Mouse (Mus musculus) forebrain, embryonic 11.5 days (tissue): ENCODE data around the gene Marveld3. TPM values are rescaled to one million over a fixed set of nuclear protein-coding genes. Genes with fewer than 3 reads are reported as not detected.

Experiments used
- ATAC-seq: fragments of 200-750 bp; cut with Nextera tagmentation; replicated peaks from 2 replicates; pipeline ENCODE4 v1.8.0; 2017; ENCODE audit warnings: moderate TSS enrichment; ENCODE audit not compliant: low FRiP score
- DNase-seq: peaks from one replicate; pipeline ENCODE4 v3.0.0-alpha.2; 2017; ENCODE audit warnings: low spot score
- H3K27ac ChIP-seq: fragments of 300-500 bp; sonication (generic); 2 replicates; pipeline ENCODE4 v1.5.1; 2014; ENCODE audit warnings: low read depth, low read length
- H3K27me3 ChIP-seq: fragments of 300-500 bp; sonication (generic); 2 replicates; pipeline ENCODE4 v1.6.1; 2014; ENCODE audit warnings: mild to moderate bottlenecking, low read length, mixed read lengths; ENCODE audit not compliant: control insufficient read depth, insufficient read depth
- H3K36me3 ChIP-seq: fragments of 300-500 bp; sonication (generic); 2 replicates; pipeline ENCODE4 v1.6.1; 2014; ENCODE audit warnings: mild to moderate bottlenecking, low read length, moderate library complexity, mixed read lengths; ENCODE audit not compliant: control insufficient read depth, insufficient read depth
- H3K4me1 ChIP-seq: fragments of 300-500 bp; sonication (generic); replicated peaks from 2 replicates; pipeline ENCODE4 v1.6.1; 2014; ENCODE audit warnings: low read length, mixed read lengths; ENCODE audit not compliant: control insufficient read depth, insufficient read depth
- H3K4me2 ChIP-seq: fragments of 300-500 bp; sonication (generic); 2 replicates; pipeline ENCODE4 v1.6.1; 2014; ENCODE audit warnings: low read depth, mild to moderate bottlenecking, low read length, moderate library complexity, mixed read lengths; ENCODE audit not compliant: severe bottlenecking
- H3K4me3 ChIP-seq: fragments of 300-500 bp; sonication (generic); 2 replicates; pipeline ENCODE4 v1.5.1; 2014; ENCODE audit warnings: low read depth, low read length
- H3K9ac ChIP-seq: fragments of 300-500 bp; sonication (generic); 2 replicates; pipeline ENCODE4 v1.6.1; 2014; ENCODE audit warnings: low read length
- H3K9me3 ChIP-seq: fragments of 300-500 bp; sonication (generic); 2 replicates; pipeline ENCODE4 v1.6.1; 2016; ENCODE audit warnings: low read length, mixed read lengths; ENCODE audit not compliant: control insufficient read depth
- WGBS: fragments of 180-500 bp; shearing (Covaris S2); extraction: QIAGEN DNeasy Blood & Tissue Kit; methylation state at CpG from one replicate; pipeline ENCODE4 v1.1.7; 2014; 5-methylcytosine and 5-hydroxymethylcytosine counted together
- polyA plus RNA-seq: library from polyadenylated mRNA; unstranded; fragments of >200 nt; fragmentation: Nextera tagmentation; extraction: Ambion mirVana; gene quantifications from 2 replicates; pipeline ENCODE4 v1.2.1, GENCODE M21; 2014

Marveld3 gene
- polyA plus RNA-seq, 1 experiment from 2014 or later: 0.65 TPM

DNA sequence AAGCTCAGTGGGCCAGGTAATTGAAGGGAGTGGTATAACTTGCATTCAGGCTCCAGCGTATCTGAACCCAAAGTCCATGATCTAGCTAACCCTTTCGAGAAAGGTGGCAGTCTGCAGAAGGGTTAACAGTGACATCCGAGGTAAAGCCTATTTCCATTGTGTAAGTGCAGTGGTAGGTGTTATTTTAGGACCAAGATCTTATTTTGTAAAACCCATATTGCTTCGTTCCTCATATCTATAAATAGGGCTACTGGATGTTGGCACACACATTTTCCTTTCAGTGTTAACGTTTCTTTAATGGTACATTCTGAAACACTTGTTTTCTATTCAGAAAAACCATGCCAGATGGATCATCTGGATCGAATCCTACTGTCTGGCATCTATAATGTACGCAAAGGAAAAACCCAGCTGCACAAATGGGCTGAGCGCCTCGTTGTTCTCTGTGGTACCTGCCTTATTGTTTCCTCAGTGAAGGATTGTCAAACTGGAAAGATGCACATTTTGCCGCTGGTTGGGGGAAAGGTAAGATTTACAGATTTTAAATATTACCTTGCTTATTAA lies 58.0 kb downstream of the Marveld3 start:
- Histone ChIP-seq H3K4me2 (no peak overlapping the region), H3K36me3 (no peaks in the 10 kb centered on the region; the same call in 1 of the 2 replicates), H3K9me3 (no peaks in the 10 kb centered on the region), H3K27ac (no peak overlapping the region), H3K4me1 (no peaks in the 10 kb centered on the region), H3K4me3 (no peak overlapping the region), H3K9ac (no peak overlapping the region), H3K27me3 (no peaks in the 10 kb centered on the region)
- no peak for DNase-seq
- 93% methylated on average over 10 of the region's 10 CpGs for WGBS
- ATAC-seq: no peak

DNA sequence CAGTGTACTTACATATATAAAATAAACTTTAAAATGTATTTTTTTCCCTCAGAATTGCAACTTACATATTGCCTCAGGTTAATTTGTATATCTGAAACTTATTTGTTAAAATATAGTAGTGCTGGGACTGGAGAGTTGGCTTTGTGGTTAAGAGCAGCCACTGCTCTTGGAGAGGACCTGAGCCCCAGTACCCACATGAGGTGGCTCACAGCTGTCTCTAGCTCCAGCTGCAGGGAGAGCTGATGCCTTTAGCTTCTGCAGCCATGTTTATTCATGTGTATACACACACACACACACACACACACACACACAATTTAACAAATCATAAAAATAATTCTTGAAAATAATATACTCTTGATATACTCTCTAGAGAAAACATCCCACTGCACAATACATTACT lies 59.6 kb downstream of the Marveld3 start:
- DNase-seq: no peak
- no peaks in the 10 kb centered on the region for H3K36me3 ChIP-seq
- H3K27me3 ChIP-seq: no peaks in the 10 kb centered on the region
- no peak overlapping the region for H3K27ac ChIP-seq
- H3K9me3 ChIP-seq: no peaks in the 10 kb centered on the region
- ATAC-seq: no peak
- H3K9ac ChIP-seq: no peak overlapping the region
- no peak overlapping the region for H3K4me2 ChIP-seq
- H3K4me1 ChIP-seq: no peaks in the 10 kb centered on the region
- no peak overlapping the region for H3K4me3 ChIP-seq

Other genes starting within 250 kb of the Marveld3 start
- gene Atxn1l, start 224.5 kb downstream of the Marveld3 start, polyA plus RNA-seq: 8.3 and 8.6 TPM in 2 replicates
- 47.0 and 47.1 TPM in 2 replicates for gene Ap1g1, start 183.6 kb downstream of the Marveld3 start, polyA plus RNA-seq
- gene Phlpp2, start 93.7 kb downstream of the Marveld3 start, polyA plus RNA-seq: 4.3 and 4.4 TPM in 2 replicates
- gene Tat, start 28.2 kb upstream of the Marveld3 start, polyA plus RNA-seq: not detected in 2 replicates
- gene Chst4, start 77.5 kb upstream of the Marveld3 start, polyA plus RNA-seq: not detected in 2 replicates
- gene Zfp612, start 117.5 kb upstream of the Marveld3 start, polyA plus RNA-seq: 11.0 and 11.8 TPM in 2 replicates
- gene Gm21964, start 139.0 kb upstream of the Marveld3 start, polyA plus RNA-seq: not detected in 2 replicates
- gene Gm17720, start 140.6 kb upstream of the Marveld3 start, polyA plus RNA-seq: not detected in 2 replicates
- gene Calb2, start 206.0 kb upstream of the Marveld3 start, polyA plus RNA-seq: 29.0 and 29.4 TPM in 2 replicates